Mouse (Mus musculus): Measurements from ENCODE around the gene Slc5a11. TPM values are rescaled to one million over a fixed set of nuclear protein-coding genes. Genes with fewer than 3 reads are reported as not detected.

The Slc5a11 gene
- polyA plus RNA-seq, 1 experiment from 2014 or later: 0.06 TPM

DNA sequence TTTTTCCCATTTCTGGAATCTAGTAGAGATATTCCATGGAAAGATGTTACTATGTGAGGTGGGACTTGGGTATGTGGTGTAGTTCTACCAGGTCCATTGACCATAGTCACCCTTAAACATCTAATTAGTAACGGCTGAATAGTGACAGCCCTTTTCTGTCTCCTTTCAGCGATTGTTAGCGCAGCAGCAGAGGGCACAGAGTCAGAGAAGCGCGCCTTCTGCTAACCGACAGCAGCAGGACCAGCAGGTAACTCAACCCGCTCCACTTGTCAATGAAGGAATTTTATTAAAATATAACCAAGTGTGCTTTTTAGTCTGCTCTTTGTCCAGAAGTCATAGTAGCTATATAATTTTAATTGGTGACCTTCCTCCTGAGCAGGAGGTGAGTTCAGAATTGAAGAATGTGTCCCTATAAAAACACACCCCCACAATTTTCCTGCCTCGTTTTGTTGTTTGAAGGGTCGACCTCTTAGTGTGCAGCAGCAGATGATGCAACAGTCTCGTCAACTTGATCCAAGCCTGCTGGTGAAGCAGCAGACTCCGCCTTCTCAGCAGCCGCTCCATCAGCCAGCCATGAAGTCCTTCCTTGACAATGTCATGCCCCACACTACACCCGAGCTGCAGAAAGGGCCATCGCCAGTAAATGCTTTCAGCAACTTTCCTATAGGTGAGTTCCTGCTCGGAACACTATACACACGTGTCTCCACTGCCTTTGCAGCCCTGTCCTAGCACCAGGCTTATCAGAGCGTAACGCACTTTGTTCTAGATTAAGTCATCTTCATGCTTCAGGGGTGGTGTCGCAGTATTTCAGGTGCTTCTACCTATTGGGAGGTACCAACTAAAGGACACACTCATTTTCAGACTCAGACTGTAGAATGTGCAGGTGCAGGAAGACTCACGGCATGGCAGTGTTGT lies 32.5 kb upstream of the Slc5a11 start:
- Histone ChIP-seq H3K4me1 (replicated peaks; ENCODE audit: control insufficient read depth, insufficient read depth) (no peaks in the 10 kb centered on the region), H3K27me3 (ENCODE audit: control insufficient read depth, insufficient read depth, low read length) (no peaks in the 10 kb centered on the region), H3K36me3 (ENCODE audit: control insufficient read depth, insufficient read depth, low read length) (peaks cover 55% of the 10 kb centered on the region), H3K9me3 (ENCODE audit: control insufficient read depth, low read length) (no peaks in the 10 kb centered on the region), H3K4me3 (ENCODE audit: low read depth, low read length) (no peak overlapping the region), H3K9ac (ENCODE audit: low read length) (no peak overlapping the region), H3K27ac (replicated peaks) (no peak overlapping the region), H3K4me2 (replicated peaks; ENCODE audit: low read depth) (no peak overlapping the region)
- 81% methylated on average over 20 of the region's 20 CpGs for WGBS
- DNase-seq (ENCODE audit: low spot score) (no peak), ATAC-seq (ENCODE audit: low FRiP score, low TSS enrichment) (no peak)
- TF ChIP-seq CTCF (IDR thresholded peaks at IDR 0.05; ENCODE audit: low read depth): no peak
- no peak for TF ChIP-seq EP300 (optimal IDR thresholded peaks at IDR 0.05)

DNA sequence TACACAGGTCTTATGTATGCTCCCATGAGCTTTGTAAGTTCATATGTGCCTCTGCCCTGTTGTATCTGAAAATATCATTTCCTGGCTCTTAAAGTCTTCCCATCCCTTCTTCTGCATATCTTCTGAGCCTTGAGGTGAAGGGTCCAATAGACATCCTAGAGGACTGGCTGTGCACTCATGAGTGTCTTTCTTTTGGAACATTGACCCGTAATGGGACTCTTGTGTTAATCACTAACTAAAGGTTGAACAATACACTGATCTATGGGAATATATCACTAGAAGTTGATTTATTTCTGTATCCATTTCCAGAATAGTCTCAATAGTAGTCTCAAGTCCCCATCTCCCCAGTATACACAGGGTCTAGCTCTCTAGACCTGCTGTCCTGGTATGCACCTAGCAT lies 29.7 kb upstream of the Slc5a11 start:
- WGBS: 85% methylated on average over 1 of the region's 1 CpGs
- no peaks in the 10 kb centered on the region for H3K9me3 ChIP-seq (ENCODE audit: control insufficient read depth, low read length)
- DNase-seq (ENCODE audit: low spot score) (no peak), ATAC-seq (ENCODE audit: low FRiP score, low TSS enrichment) (no peak)
- H3K9ac ChIP-seq (ENCODE audit: low read length): no peak overlapping the region
- peaks cover 67% of the 10 kb centered on the region for H3K36me3 ChIP-seq (ENCODE audit: control insufficient read depth, insufficient read depth, low read length)
- H3K27me3 ChIP-seq (ENCODE audit: control insufficient read depth, insufficient read depth, low read length): no peaks in the 10 kb centered on the region
- no peak overlapping the region for H3K4me2 ChIP-seq (replicated peaks; ENCODE audit: low read depth)
- no peaks in the 10 kb centered on the region for H3K4me1 ChIP-seq (replicated peaks; ENCODE audit: control insufficient read depth, insufficient read depth)
- TF ChIP-seq CTCF (IDR thresholded peaks at IDR 0.05; ENCODE audit: low read depth) (no peak), EP300 (optimal IDR thresholded peaks at IDR 0.05) (no peak)
- no peak overlapping the region for H3K27ac ChIP-seq (replicated peaks)
- no peak overlapping the region for H3K4me3 ChIP-seq (ENCODE audit: low read depth, low read length)

DNA sequence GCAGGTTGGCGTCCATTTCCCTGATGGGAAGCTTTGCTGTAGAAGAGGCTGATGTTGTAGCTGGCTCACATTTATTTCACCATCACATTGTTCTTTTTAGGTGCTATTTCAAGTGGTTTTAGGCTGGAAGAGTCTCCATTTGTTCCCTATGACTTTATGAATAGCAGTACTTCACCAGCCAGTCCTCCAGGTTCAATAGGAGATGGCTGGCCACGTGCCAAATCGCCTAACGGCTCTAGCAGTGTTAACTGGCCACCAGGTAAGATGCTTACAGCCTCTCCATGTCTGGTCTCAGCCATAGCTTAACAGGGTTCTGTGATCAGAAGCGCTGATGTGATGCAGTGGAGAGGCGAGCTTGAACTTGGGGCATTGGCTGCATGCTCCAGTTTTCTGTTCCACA lies 28.1 kb upstream of the Slc5a11 start:
- no peak for ATAC-seq (ENCODE audit: low FRiP score, low TSS enrichment)
- 81% methylated on average over 6 of the region's 6 CpGs for WGBS
- Histone ChIP-seq H3K27me3 (ENCODE audit: control insufficient read depth, insufficient read depth, low read length) (no peaks in the 10 kb centered on the region), H3K4me3 (ENCODE audit: low read depth, low read length) (no peak overlapping the region), H3K36me3 (ENCODE audit: control insufficient read depth, insufficient read depth, low read length) (peaks cover 63% of the 10 kb centered on the region), H3K9ac (ENCODE audit: low read length) (no peak overlapping the region), H3K27ac (replicated peaks) (no peak overlapping the region), H3K4me1 (replicated peaks; ENCODE audit: control insufficient read depth, insufficient read depth) (no peaks in the 10 kb centered on the region), H3K4me2 (replicated peaks; ENCODE audit: low read depth) (no peak overlapping the region), H3K9me3 (ENCODE audit: control insufficient read depth, low read length) (no peaks in the 10 kb centered on the region)
- no peak for DNase-seq (ENCODE audit: low spot score)
- TF ChIP-seq EP300 (optimal IDR thresholded peaks at IDR 0.05) (no peak), CTCF (IDR thresholded peaks at IDR 0.05; ENCODE audit: low read depth) (no peak)

DNA sequence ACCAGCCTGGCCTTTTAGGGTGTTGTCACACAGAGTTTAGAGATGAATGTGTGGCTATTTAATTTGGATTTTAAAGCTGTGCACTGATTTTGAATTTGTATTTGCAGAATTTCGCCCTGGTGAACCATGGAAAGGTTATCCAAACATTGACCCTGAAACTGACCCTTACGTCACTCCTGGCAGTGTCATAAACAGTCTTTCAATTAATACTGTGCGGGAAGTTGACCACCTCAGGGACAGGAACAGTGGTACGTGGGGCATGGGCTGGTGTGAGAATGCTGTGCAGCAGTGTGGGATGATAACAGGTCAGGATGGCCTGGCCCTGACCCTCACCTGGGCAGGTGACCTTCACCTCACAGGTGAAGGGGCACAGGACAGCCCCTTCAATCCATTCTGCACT lies 27.3 kb upstream of the Slc5a11 start:
- Histone ChIP-seq H3K9ac (ENCODE audit: low read length) (no peak overlapping the region), H3K27ac (replicated peaks) (no peak overlapping the region), H3K4me1 (replicated peaks; ENCODE audit: control insufficient read depth, insufficient read depth) (no peaks in the 10 kb centered on the region), H3K4me3 (ENCODE audit: low read depth, low read length) (no peak overlapping the region), H3K9me3 (ENCODE audit: control insufficient read depth, low read length) (no peaks in the 10 kb centered on the region), H3K36me3 (ENCODE audit: control insufficient read depth, insufficient read depth, low read length) (peaks cover 60% of the 10 kb centered on the region), H3K27me3 (ENCODE audit: control insufficient read depth, insufficient read depth, low read length) (no peaks in the 10 kb centered on the region), H3K4me2 (replicated peaks; ENCODE audit: low read depth) (no peak overlapping the region)
- no peak for DNase-seq (ENCODE audit: low spot score)
- 50% methylated on average over 4 of the region's 4 CpGs for WGBS
- no peak for ATAC-seq (ENCODE audit: low FRiP score, low TSS enrichment)
- TF ChIP-seq CTCF (IDR thresholded peaks at IDR 0.05; ENCODE audit: low read depth): no peak
- no peak for TF ChIP-seq EP300 (optimal IDR thresholded peaks at IDR 0.05)

DNA sequence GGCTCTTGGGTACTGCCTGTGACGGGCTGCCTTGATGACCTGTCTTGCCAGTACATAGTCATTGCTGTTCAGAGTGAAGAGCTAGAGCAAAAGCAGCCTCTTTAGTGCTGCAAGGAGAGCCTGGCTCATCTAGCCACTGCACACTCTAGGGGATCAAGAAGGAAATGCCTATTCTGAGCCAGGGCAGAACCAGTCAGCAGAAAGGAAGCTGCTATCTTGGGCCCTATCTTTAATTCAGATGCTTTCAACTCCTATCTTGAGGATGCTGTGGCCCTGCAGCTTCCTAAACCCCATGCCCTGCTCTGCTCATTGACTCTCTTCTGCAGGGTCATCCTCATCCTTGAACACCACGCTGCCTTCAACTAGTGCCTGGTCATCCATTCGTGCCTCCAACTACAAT lies 26.1 kb upstream of the Slc5a11 start:
- no peak for TF ChIP-seq EP300 (optimal IDR thresholded peaks at IDR 0.05)
- TF ChIP-seq CTCF (IDR thresholded peaks at IDR 0.05; ENCODE audit: low read depth): no peak
- DNase-seq (ENCODE audit: low spot score): no peak
- H3K9me3 ChIP-seq (ENCODE audit: control insufficient read depth, low read length): no peaks in the 10 kb centered on the region
- H3K9ac ChIP-seq (ENCODE audit: low read length): no peak overlapping the region
- H3K27me3 ChIP-seq (ENCODE audit: control insufficient read depth, insufficient read depth, low read length): no peaks in the 10 kb centered on the region
- 92% methylated on average over 3 of the region's 3 CpGs for WGBS
- H3K27ac ChIP-seq (replicated peaks): no peak overlapping the region
- H3K4me3 ChIP-seq (ENCODE audit: low read depth, low read length): no peak overlapping the region
- peaks cover 61% of the 10 kb centered on the region for H3K36me3 ChIP-seq (ENCODE audit: control insufficient read depth, insufficient read depth, low read length)
- ATAC-seq (ENCODE audit: low FRiP score, low TSS enrichment): no peak
- no peaks in the 10 kb centered on the region for H3K4me1 ChIP-seq (replicated peaks; ENCODE audit: control insufficient read depth, insufficient read depth)
- no peak overlapping the region for H3K4me2 ChIP-seq (replicated peaks; ENCODE audit: low read depth)

DNA sequence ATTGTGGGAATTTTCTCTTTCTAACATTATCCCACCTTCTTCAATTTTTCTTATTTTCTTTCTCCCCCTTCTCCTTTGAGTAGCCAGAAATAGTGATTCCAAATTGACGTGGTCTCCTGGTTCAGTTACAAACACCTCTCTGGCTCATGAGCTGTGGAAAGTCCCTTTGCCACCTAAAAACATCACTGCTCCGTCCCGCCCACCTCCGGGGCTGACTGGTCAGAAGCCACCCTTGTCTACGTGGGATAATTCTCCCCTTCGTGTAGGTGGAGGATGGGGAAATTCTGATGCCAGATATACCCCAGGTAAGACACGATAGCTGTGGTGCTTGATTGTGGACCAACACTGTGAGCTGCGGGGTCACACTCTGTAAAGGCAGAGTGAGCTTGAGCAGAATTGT lies 24.8 kb upstream of the Slc5a11 start:
- Histone ChIP-seq H3K4me2 (replicated peaks; ENCODE audit: low read depth) (no peak overlapping the region), H3K9ac (ENCODE audit: low read length) (no peak overlapping the region), H3K4me3 (ENCODE audit: low read depth, low read length) (no peak overlapping the region), H3K36me3 (ENCODE audit: control insufficient read depth, insufficient read depth, low read length) (peaks cover 55% of the 10 kb centered on the region), H3K27ac (replicated peaks) (no peak overlapping the region), H3K4me1 (replicated peaks; ENCODE audit: control insufficient read depth, insufficient read depth) (no peaks in the 10 kb centered on the region), H3K27me3 (ENCODE audit: control insufficient read depth, insufficient read depth, low read length) (no peaks in the 10 kb centered on the region), H3K9me3 (ENCODE audit: control insufficient read depth, low read length) (no peaks in the 10 kb centered on the region)
- TF ChIP-seq EP300 (optimal IDR thresholded peaks at IDR 0.05) (no peak), CTCF (IDR thresholded peaks at IDR 0.05; ENCODE audit: low read depth) (no peak)
- 94% methylated on average over 8 of the region's 8 CpGs for WGBS
- no peak for DNase-seq (ENCODE audit: low spot score)
- ATAC-seq (ENCODE audit: low FRiP score, low TSS enrichment): no peak

All from stomach, postnatal 0 days (tissue).